Mouse (Mus musculus): ENCODE measurements around the gene St5.

DNA sequence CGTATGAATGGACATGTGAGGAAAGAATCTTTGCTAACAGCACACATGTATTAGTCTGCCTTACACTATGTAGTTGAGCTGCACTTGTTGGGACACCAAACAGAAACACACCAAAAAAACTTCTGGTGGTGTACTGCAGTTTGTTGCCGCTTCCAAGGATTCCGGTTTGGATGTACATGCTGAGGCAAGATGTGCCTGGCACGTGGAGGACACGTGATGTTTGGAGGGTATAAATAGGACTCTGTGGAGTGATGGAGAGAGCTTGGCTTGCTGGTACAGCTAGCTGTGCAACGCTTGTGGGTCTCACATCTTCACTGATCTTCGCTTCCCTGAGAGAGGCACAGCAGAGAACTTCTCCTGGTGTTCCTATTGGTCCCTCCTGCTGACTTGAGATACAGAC, 129.2 kb downstream of the St5 start:
- TF ChIP-seq POLR2A (IDR thresholded peaks at IDR 0.05; ENCODE audit: insufficient read depth, low read length) (no peak), CTCF (IDR thresholded peaks at IDR 0.05; ENCODE audit: low read depth, low read length) (no peak)

Data from ES-Bruce4 (cell line).